Mouse (Mus musculus): ENCODE results near the gene C1qtnf6.

DNA sequence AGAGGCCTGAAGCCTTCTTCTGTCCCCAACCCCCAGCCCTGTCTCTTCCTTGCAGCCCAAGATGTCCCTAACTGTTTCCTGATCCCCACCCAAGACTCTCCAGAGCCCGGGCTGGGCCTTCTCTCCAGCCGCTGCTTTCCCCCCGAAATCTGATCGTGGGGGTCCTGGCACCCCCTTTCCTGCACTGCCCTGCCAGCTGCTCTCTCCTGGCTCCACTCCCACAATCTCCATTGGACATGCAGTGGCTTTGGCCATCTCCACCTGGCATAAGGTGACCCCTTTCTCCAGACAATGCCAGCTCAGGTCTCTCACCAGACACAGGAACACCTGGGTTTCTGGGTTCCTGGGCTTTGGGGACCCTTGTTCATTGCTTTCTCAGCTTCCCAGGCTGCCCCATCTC is 53.1 kb downstream of the C1qtnf6 start:
- TF ChIP-seq GATA1 (IDR thresholded peaks at IDR 0.05; ENCODE audit: borderline replicate concordance, low read length) (no peak), FLI1 (IDR thresholded peaks at IDR 0.05; ENCODE audit: low read length) (no peak)
